Mouse (Mus musculus) right cerebral cortex, postnatal 25 days (tissue): ENCODE results near the gene Cbll1.

Experiments used
- DNase-seq: peaks from one replicate; pipeline ENCODE4 v3.0.0; 2022

The Cbll1 gene

GRCm38 (mm10) chr12:31499314-31500131 lies at the start of gene Cbll1:
Gene Cbll1 (minus strand): TSS chr12:31499616.
- DNase-seq, result peak; percentile 97

GRCm38 (mm10) chr12:31546061-31546460 lies 46.6 kb upstream of the Cbll1 start:
- DNase-seq, result no peak

GRCm38 (mm10) chr12:31545219-31545618 lies 45.8 kb upstream of the Cbll1 start:
- DNase-seq, result no peak

GRCm38 (mm10) chr12:31541541-31541940 lies 42.1 kb upstream of the Cbll1 start:
- no peak for DNase-seq

DNA sequence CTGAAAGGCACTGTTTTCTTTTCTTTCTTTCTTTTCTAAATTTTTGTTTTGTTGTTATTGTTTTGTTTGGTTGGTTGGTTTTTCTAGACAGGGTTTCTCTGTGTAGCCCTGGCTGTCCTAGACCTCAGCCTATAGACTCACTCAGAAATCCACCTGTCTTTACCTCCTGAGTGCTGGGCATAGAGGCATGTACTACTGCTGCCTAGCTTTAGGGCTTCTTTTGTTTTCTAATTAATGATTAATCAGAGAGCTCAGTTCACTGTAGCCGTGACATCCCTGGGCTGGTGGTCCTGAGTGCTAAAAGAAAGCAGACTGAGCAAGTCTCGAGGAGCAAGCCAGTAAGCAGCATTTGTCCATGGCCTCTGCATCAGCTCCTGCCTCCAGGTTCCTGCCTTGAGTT lies 40.4 kb upstream of the Cbll1 start:
- DNase-seq, result no peak

- DNase-seq, result no peak
Observed at GRCm38 (mm10) chr12:31537515-31538230, 38.3 kb upstream of the Cbll1 start.

GRCm38 (mm10) chr12:31534060-31534843 lies 34.8 kb upstream of the Cbll1 start:
- DNase-seq, result no peak

GRCm38 (mm10) chr12:31533218-31533908 lies 33.9 kb upstream of the Cbll1 start:
- no peak for DNase-seq

GRCm38 (mm10) chr12:31532054-31532453 lies 32.6 kb upstream of the Cbll1 start:
- DNase-seq, result no peak

DNA sequence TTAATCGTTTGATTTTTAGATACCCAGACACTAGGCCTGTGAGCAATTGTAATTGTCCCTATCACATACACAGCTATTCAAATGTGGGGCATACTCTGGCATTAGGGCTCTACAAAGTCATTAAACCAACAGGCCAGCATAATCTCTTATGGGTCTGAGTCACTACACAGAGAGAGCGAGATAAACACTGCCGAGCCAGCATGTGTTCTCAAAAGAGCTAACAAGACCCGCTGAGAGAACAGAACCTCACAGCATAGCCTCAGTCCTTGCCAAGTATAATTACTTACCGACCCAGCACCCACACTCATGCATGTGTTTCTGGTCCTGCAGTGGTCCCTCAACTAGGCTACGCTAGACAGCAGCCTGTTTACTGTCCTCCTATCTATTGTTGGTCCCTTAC lies 28.0 kb upstream of the Cbll1 start:
- DNase-seq, result no peak

GRCm38 (mm10) chr12:31521371-31521770 lies 22.0 kb upstream of the Cbll1 start:
- no peak for DNase-seq

GRCm38 (mm10) chr12:31520119-31520518 lies 20.7 kb upstream of the Cbll1 start:
- DNase-seq, result peak; percentile 43

GRCm38 (mm10) chr12:31513724-31514503 lies 14.5 kb upstream of the Cbll1 start:
- DNase-seq, result no peak

DNA sequence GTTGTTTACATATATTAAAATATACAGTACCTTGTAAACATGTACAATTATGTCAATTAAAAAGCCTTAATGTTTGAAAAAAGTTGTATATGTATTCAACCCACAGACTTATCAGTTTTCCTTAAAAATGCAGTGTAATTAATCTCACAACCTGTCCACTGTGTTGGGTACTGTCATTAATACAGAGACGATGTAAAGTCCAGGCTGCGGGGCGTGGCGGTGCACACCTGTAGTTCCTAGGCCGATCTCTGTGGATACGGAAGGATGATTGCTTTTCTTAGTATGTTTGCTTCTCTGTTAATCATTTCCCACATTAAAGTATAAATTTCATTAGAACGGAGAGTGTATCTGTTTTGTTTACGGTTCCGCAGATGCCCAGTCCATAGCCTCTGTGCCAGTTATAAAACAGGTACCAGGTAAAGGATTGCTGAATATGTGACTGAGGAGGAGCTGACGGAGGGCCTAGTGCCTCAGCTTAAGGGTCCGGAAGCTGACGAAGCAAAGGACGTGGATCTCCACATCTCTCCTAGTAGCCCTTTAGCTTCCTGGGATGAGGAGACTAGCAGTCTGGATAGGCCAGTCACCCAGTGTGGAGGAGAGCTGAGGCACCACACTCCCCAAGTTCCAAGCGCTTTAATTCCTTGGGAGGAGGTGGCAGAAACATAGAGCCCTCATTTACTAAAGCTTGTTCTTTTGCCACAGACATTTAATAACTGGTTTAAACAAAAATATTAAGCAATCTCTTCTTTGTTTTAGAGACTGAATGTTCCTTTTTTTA lies 13.4 kb upstream of the Cbll1 start:
- no peak for DNase-seq

- DNase-seq, result no peak
Observed at GRCm38 (mm10) chr12:31511218-31511617, 11.8 kb upstream of the Cbll1 start.

- no peak for DNase-seq
Observed at GRCm38 (mm10) chr12:31508496-31508895, 9.1 kb upstream of the Cbll1 start.

DNA sequence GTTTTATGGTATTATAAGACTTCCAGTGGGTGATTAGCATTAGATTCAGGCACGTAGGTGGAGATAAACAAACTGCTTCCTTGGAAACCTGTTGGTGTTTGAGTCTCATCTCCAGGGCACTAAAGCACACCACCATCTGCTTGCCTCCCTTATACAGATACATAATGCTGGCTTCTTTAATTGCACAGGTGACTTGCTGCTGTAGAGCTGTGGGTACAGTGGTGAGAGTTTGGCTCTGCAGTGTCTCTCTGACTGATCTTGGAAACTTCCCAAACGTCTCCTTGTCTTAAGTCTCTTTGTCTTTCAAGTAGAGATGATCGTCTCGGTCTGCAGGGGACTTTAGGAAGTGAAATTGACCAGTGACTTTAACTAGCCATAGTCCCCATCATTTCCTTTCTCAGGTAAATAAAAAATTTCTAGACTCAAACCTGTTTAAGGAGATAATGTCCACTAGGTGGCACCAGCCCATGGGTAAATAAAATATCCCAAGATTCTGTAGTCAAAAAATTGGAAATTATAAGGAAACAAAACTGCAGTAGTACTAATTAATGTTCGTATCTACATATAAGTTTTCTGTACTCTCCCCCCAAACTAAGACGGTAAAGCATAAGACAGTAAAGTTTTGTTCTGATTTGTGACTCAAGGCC lies 8.4 kb upstream of the Cbll1 start:
- no peak for DNase-seq

DNA sequence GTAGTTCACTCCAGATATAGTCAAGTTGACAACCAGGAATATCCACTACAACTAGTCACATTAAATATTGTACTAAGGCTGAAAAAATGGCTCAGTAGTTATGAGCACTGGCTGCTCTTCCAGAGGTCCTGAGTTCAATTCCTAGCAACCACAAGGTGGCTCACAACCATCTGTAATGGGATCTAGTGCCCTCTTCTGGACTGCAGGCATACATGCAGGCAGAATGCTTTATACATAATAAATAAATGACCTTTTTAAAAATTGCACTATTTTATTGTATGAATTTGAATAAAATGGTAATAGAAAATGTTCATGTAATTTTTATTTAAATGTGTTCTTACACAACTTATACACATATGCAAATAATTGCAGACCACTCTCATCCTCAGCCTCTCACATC lies 3.8 kb upstream of the Cbll1 start:
- no peak for DNase-seq

DNA sequence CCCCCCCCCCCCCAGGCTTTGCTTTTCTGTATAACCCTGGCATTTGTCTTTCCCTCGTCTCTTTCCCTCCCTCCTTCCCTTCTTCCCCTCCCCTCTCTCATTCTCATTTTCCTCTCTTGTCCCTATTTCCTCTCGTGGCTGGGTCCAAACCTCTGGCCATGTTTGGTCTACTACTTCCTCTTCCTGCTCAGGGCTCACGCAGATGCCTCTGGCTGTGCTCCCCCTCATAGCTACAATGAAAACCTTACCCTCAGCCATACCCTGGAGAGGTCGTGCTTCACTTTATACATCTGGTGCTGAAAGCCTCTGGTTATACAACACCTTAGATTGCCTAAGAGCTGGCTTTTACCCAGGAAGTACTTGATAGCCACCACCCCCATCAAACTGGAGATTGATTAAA lies 1.9 kb upstream of the Cbll1 start:
- DNase-seq, result no peak

DNA sequence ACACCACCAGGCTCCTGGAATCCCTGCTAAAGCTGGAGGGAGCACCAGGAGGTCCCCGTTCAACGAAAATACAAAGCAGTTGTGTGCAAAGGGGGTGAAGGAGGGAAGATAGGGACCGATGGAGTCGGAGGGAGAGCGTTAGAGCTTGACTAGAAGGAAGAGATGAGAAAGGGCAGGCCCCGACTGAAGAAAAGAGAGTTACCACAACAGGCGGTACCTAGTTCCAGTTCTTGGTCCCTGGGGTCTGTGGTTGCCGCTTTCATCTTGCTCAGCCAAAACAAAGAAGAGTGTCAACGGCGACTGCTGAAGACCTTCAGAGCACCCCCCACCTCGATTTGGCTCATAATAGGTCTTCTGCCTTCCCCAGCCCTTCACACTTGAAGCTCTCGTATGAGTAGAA lies 780 bp upstream of the Cbll1 start:
- no peak for DNase-seq

- DNase-seq, result no peak
Observed at GRCm38 (mm10) chr12:31498936-31499313, 491 bp downstream of the Cbll1 start.
